Mouse (Mus musculus) ES-Bruce4 (cell line): ENCODE results near the gene Enkur.

Source experiments
- CTCF ChIP-seq: IDR thresholded peaks from one replicate; pipeline ENCODE4 v1.8.1; 2011; ENCODE audit warnings: low read depth, low read length
- EP300 ChIP-seq: IDR thresholded peaks from 2 replicates; pipeline ENCODE4 v1.6.1; 2011; ENCODE audit warnings: low read depth, low read length; ENCODE audit not compliant: insufficient read depth
- POLR2A ChIP-seq: IDR thresholded peaks from one replicate; pipeline ENCODE4 v1.8.1; 2011; ENCODE audit warnings: low read length; ENCODE audit not compliant: insufficient read depth

- TF ChIP-seq CTCF, result no peak
- TF ChIP-seq POLR2A, result no peak
- TF ChIP-seq EP300, result no peak
Observed at GRCm38 (mm10) chr2:21254308-21254707, 49.1 kb upstream of the Enkur start.
